Mouse (Mus musculus): ENCODE data around the gene Ramac. TPM values are rescaled to one million over a fixed set of nuclear protein-coding genes. Genes with fewer than 3 reads are reported as not detected.

Ramac gene
- total RNA-seq, 2 experiments from 2014 or later = 80.9 to 88.7 TPM

GRCm38 (mm10) chr7:81735300-81736048, 27.3 kb upstream of the Ramac start:
- Histone ChIP-seq H3K27ac (no peak overlapping the region), H3K4me3 (no peak overlapping the region)
- TF ChIP-seq CTCF (IDR thresholded peaks at IDR 0.05) = no peak
- intact Hi-C loops (cut with DNase I) = no loop called here
- DNase-seq (ENCODE audit: extremely low spot score in 1 of 2, low spot score in 2 of 2) = no peak

GRCm38 (mm10) chr7:81738720-81739385, 23.9 kb upstream of the Ramac start:
- no peak for DNase-seq (ENCODE audit: extremely low spot score in 1 of 2, low spot score in 2 of 2)
- intact Hi-C loops (cut with DNase I) = no loop called here
- Histone ChIP-seq H3K4me3 (no peak overlapping the region), H3K27ac (no peak overlapping the region)
- no peak for TF ChIP-seq CTCF (IDR thresholded peaks at IDR 0.05)

GRCm38 (mm10) chr7:81740010-81740409, 22.7 kb upstream of the Ramac start:
- no peak for DNase-seq (ENCODE audit: extremely low spot score in 1 of 2, low spot score in 2 of 2)
- TF ChIP-seq CTCF (IDR thresholded peaks at IDR 0.05) = no peak
- H3K27ac ChIP-seq = no peak overlapping the region
- H3K4me3 ChIP-seq = no peak overlapping the region
- intact Hi-C loops (cut with DNase I) = no loop called here

- intact Hi-C loops (cut with DNase I) = no loop called here
Observed at GRCm38 (mm10) chr7:81744145-81744544, 18.6 kb upstream of the Ramac start.

GRCm38 (mm10) chr7:81747956-81748355, 14.8 kb upstream of the Ramac start:
- no peak for TF ChIP-seq CTCF (IDR thresholded peaks at IDR 0.05)
- intact Hi-C loops (cut with DNase I) = no loop called here
- DNase-seq (ENCODE audit: extremely low spot score in 1 of 2, low spot score in 2 of 2) = no peak

More at GRCm38 (mm10) chr7:81744145-81744544, 18.6 kb upstream of the Ramac start:
- no peak for DNase-seq (ENCODE audit: extremely low spot score in 1 of 2, low spot score in 2 of 2)
- TF ChIP-seq CTCF (IDR thresholded peaks at IDR 0.05) = peak; percentile 24
- no peak overlapping the region for H3K27ac ChIP-seq
- H3K4me3 ChIP-seq = no peak overlapping the region

GRCm38 (mm10) chr7:81763110-81763845, 553 bp downstream of the Ramac start:
- intact Hi-C loops (cut with DNase I) = loop anchor here (1.0 to 5.0 kb wide), 4 partner anchors 56 to 192 kb away; partner anchors contain the start of genes Btbd1, Homer2 and Whamm

More at GRCm38 (mm10) chr7:81747956-81748355, 14.8 kb upstream of the Ramac start:
- Histone ChIP-seq H3K4me3 (no peak overlapping the region), H3K27ac (no peak overlapping the region)

GRCm38 (mm10) chr7:81772786-81773539, 10.2 kb downstream of the Ramac start:
- no peak for DNase-seq (ENCODE audit: extremely low spot score in 1 of 2, low spot score in 2 of 2)
- Histone ChIP-seq H3K27ac (no peak overlapping the region), H3K4me3 (no peak overlapping the region)
- intact Hi-C loops (cut with DNase I) = loop anchor here (10.0 kb wide), 1 partner anchor 428 kb away; the partner anchor contains the start of gene Rps17
- no peak for TF ChIP-seq CTCF (IDR thresholded peaks at IDR 0.05)

More at GRCm38 (mm10) chr7:81763110-81763845, 553 bp downstream of the Ramac start:
- Histone ChIP-seq H3K4me3 (peak overlapping the region; percentile 77), H3K27ac (peak overlapping the region; percentile 90)
- DNase-seq (ENCODE audit: extremely low spot score in 1 of 2, low spot score in 2 of 2) = peak; percentile 33 to 35
- TF ChIP-seq CTCF (IDR thresholded peaks at IDR 0.05) = peak; percentile 48

- DNase-seq (ENCODE audit: extremely low spot score in 1 of 2, low spot score in 2 of 2) = no peak
- Histone ChIP-seq H3K27ac (peak overlapping the region; percentile 11; the same call in 1 of the 2 replicates), H3K4me3 (no peak overlapping the region)
- TF ChIP-seq CTCF (IDR thresholded peaks at IDR 0.05) = no peak
- intact Hi-C loops (cut with DNase I) = loop anchor here (5.0 to 10.0 kb wide), 5 partner anchors 178 to 608 kb away; partner anchors contain the start of genes Rps17 and Whamm
Observed at GRCm38 (mm10) chr7:81775325-81775724, 12.6 kb downstream of the Ramac start.

GRCm38 (mm10) chr7:81777667-81778218, 15.0 kb downstream of the Ramac start:
- Histone ChIP-seq H3K27ac (no peak overlapping the region), H3K4me3 (no peak overlapping the region)
- intact Hi-C loops (cut with DNase I) = loop anchor here (5.0 to 10.0 kb wide), 5 partner anchors 180 to 610 kb away; partner anchors contain the start of genes Rps17 and Whamm
- no peak for DNase-seq (ENCODE audit: extremely low spot score in 1 of 2, low spot score in 2 of 2)
- peak; percentile 69 for TF ChIP-seq CTCF (IDR thresholded peaks at IDR 0.05)

- intact Hi-C loops (cut with DNase I) = loop anchor here (5.0 to 10.0 kb wide), 3 partner anchors 144 to 486 kb away; partner anchors contain the start of gene Hdgfl3
- Histone ChIP-seq H3K4me3 (peak overlapping the region; percentile 83), H3K27ac (peak overlapping the region; percentile 99)
- no peak for TF ChIP-seq CTCF (IDR thresholded peaks at IDR 0.05)
- no peak for DNase-seq (ENCODE audit: extremely low spot score in 1 of 2, low spot score in 2 of 2)
Observed at GRCm38 (mm10) chr7:81788536-81788935, 25.8 kb downstream of the Ramac start.
